Mouse (Mus musculus): ENCODE data around the gene Nek9. TPM values are rescaled to one million over a fixed set of nuclear protein-coding genes. Genes with fewer than 3 reads are reported as not detected.

Nek9 gene
- polyA plus RNA-seq, 1 experiment = 31.6 TPM

DNA sequence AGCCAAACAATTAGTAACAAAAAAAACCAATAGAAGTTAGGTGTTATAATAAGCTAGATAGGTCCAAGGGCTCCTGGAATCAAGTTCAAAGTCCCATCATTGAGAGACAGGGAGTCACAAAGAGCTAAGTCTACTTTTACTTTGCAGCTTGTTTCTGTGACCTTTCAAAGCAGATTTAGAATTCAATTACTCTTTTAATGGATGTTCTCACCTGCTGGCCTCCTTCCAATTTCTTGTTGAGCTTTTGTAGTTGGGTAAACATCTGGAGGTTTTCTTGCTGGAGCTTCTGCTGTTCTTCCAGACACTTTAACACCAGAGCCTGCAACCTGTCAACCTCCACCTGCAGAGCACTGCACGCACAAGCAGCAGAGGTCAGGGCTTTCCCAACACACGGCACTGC, 35.9 kb downstream of the Nek9 start:
- DNase-seq (ENCODE audit: low read depth) = no peak
- TF ChIP-seq CTCF (IDR thresholded peaks at IDR 0.05; ENCODE audit: borderline replicate concordance, extremely low read depth, insufficient read depth, insufficient read length) = no peak
- no peak for TF ChIP-seq POLR2A (IDR thresholded peaks at IDR 0.05; ENCODE audit: borderline replicate concordance, extremely low read depth, insufficient read depth, insufficient read length, poor library complexity, severe bottlenecking)

DNA sequence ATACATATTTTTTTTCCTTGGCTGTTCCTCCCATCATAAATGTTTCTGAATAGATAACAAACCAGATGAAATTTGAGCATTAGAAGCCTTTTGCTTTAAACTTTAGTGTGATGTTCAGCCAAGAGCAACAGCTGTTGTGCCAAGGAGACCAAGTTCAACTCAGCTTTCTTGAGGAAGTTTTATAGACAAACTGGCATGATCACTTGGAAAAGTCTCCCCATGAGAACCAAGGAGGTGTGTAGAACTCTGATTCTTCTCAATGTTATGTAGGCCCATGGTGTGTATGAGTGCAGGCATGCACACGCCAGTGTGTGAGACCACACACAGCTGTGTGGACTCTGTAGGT, 40.4 kb downstream of the Nek9 start:
- no peak for DNase-seq (ENCODE audit: low read depth)
- TF ChIP-seq CTCF (IDR thresholded peaks at IDR 0.05; ENCODE audit: borderline replicate concordance, extremely low read depth, insufficient read depth, insufficient read length) = no peak
- TF ChIP-seq POLR2A (IDR thresholded peaks at IDR 0.05; ENCODE audit: borderline replicate concordance, extremely low read depth, insufficient read depth, insufficient read length, poor library complexity, severe bottlenecking) = no peak

DNA sequence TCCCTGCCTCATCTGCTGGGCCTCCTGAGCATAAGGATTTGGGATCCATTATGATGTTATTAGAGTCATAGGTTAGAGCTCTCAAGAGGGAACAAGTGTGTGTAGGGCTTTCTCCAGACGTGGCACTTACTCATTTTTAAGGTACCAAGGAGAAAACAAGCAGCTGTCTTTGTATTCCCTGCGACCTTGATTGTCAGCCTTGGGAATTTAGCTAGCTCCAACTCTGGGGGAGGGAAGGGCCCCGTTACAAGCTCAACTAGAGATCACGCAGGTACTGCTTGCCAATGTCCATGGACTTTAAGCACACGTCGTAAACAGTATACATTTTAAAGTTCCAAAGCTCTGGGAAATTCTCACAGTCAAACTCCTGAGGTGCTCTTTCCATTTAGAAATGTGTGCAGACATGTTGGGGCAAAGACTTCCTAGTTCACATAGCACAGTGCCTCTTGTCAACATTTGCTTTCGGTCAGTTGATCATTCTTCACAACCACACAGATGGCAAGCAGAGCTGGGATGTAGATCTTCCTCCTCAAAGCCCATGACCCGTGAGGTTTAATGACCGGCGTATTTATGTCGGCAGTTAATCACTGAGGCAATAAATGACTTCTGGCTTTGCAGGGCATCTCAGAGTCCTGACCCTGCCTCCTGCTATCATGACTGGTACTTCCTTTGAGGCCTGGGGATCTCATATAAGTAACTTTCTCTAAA, 40.9 kb downstream of the Nek9 start:
- no peak for DNase-seq (ENCODE audit: low read depth)
- TF ChIP-seq CTCF (IDR thresholded peaks at IDR 0.05; ENCODE audit: borderline replicate concordance, extremely low read depth, insufficient read depth, insufficient read length) (no peak), POLR2A (IDR thresholded peaks at IDR 0.05; ENCODE audit: borderline replicate concordance, extremely low read depth, insufficient read depth, insufficient read length, poor library complexity, severe bottlenecking) (no peak)

- TF ChIP-seq CTCF (IDR thresholded peaks at IDR 0.05; ENCODE audit: borderline replicate concordance, extremely low read depth, insufficient read depth, insufficient read length) = no peak
- TF ChIP-seq POLR2A (IDR thresholded peaks at IDR 0.05; ENCODE audit: borderline replicate concordance, extremely low read depth, insufficient read depth, insufficient read length, poor library complexity, severe bottlenecking) = no peak
- no peak for DNase-seq (ENCODE audit: low read depth)
Observed at GRCm38 (mm10) chr12:85297345-85297997, 41.7 kb downstream of the Nek9 start.

GRCm38 (mm10) chr12:85296915-85297314, 42.2 kb downstream of the Nek9 start:
- no peak for TF ChIP-seq POLR2A (IDR thresholded peaks at IDR 0.05; ENCODE audit: borderline replicate concordance, extremely low read depth, insufficient read depth, insufficient read length, poor library complexity, severe bottlenecking)
- no peak for TF ChIP-seq CTCF (IDR thresholded peaks at IDR 0.05; ENCODE audit: borderline replicate concordance, extremely low read depth, insufficient read depth, insufficient read length)
- no peak for DNase-seq (ENCODE audit: low read depth)

DNA sequence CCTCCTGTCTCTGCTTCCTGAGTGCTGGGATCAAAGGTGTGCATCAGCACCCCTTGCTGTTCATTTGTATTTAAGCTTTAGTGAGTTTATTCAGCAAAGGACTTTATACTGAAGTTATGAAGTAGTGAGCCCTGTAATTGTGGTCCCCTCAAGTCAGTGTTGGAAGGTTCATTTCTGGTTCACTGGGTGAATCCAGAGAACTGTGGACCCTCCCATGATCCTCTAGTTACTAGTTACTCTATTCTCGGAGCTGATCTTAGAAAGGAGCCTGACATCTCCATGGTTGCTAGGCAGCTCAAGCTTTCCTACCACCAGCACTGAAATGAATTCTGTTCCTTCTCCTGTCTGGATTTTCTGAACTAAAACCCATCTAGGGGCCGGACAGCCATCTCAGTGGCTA, 43.7 kb downstream of the Nek9 start:
- TF ChIP-seq POLR2A (IDR thresholded peaks at IDR 0.05; ENCODE audit: borderline replicate concordance, extremely low read depth, insufficient read depth, insufficient read length, poor library complexity, severe bottlenecking) = no peak
- DNase-seq (ENCODE audit: low read depth) = no peak

GRCm38 (mm10) chr12:85292906-85293305, 46.3 kb downstream of the Nek9 start:
- no peak for TF ChIP-seq CTCF (IDR thresholded peaks at IDR 0.05; ENCODE audit: borderline replicate concordance, extremely low read depth, insufficient read depth, insufficient read length)
- TF ChIP-seq POLR2A (IDR thresholded peaks at IDR 0.05; ENCODE audit: borderline replicate concordance, extremely low read depth, insufficient read depth, insufficient read length, poor library complexity, severe bottlenecking) = no peak
- DNase-seq (ENCODE audit: low read depth) = no peak

DNA sequence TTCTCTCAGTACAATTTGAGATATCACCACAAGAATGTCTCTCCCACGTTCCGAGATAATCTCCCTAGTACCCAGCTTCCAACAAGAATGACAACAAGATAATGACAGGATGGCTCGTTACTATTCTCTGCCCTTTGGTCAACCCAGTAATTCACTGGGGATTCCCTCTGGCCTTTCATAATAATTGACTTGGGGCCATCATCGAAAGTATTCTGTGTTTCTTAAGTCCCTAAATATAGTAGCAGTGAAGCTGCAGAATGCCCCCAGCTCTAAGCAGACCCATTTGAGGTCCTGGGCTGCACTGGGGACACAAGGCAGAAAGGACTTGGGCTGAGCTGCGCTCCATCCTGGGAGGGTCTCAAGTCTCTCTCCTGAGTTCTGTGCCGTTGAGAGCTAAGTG, 46.9 kb downstream of the Nek9 start:
- no peak for DNase-seq (ENCODE audit: low read depth)
- no peak for TF ChIP-seq POLR2A (IDR thresholded peaks at IDR 0.05; ENCODE audit: borderline replicate concordance, extremely low read depth, insufficient read depth, insufficient read length, poor library complexity, severe bottlenecking)
- no peak for TF ChIP-seq CTCF (IDR thresholded peaks at IDR 0.05; ENCODE audit: borderline replicate concordance, extremely low read depth, insufficient read depth, insufficient read length)

DNA sequence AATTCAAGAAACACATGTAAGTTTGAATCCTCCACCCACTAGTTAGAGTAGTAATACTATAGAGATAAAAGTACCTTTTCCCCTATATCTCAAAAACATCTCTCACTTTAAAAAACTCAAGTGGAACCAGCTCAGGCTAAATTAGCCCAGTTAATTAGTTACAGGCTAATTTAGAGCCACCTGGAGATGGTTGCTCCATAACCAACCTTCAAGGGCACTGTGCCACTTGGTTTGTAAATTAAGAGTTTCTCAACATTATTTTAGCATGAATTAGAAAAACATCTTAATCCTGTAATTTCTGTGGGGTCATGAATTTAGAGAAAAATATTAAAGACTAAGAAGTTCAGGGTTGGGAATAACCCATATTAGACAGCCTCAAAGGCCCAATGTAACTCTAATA, 47.6 kb downstream of the Nek9 start:
- no peak for DNase-seq (ENCODE audit: low read depth)
- TF ChIP-seq CTCF (IDR thresholded peaks at IDR 0.05; ENCODE audit: borderline replicate concordance, extremely low read depth, insufficient read depth, insufficient read length) (no peak), POLR2A (IDR thresholded peaks at IDR 0.05; ENCODE audit: borderline replicate concordance, extremely low read depth, insufficient read depth, insufficient read length, poor library complexity, severe bottlenecking) (no peak)

DNA sequence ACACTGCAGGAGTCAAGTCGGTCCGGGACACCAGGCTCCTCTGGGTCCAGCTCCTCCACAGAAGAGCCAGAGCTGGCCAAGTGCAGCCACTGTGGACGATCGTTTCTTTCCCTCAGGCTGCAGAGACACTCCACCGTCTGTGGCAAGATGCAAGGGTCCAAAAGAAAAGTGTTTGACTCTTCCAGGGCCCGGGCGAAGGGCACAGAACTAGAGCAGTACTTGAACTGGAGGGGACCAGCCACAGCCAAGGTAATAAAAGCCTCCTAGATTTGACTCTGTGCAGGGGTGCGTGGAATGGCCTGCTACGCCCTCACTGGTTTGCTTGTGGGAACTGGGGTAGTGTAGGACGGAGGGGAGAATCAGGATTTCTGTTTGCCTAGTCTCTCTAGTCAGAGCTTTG, 48.5 kb downstream of the Nek9 start:
- no peak for TF ChIP-seq CTCF (IDR thresholded peaks at IDR 0.05; ENCODE audit: borderline replicate concordance, extremely low read depth, insufficient read depth, insufficient read length)
- no peak for TF ChIP-seq POLR2A (IDR thresholded peaks at IDR 0.05; ENCODE audit: borderline replicate concordance, extremely low read depth, insufficient read depth, insufficient read length, poor library complexity, severe bottlenecking)
- no peak for DNase-seq (ENCODE audit: low read depth)

- DNase-seq (ENCODE audit: low read depth) = no peak
- TF ChIP-seq CTCF (IDR thresholded peaks at IDR 0.05; ENCODE audit: borderline replicate concordance, extremely low read depth, insufficient read depth, insufficient read length) (no peak), POLR2A (IDR thresholded peaks at IDR 0.05; ENCODE audit: borderline replicate concordance, extremely low read depth, insufficient read depth, insufficient read length, poor library complexity, severe bottlenecking) (no peak)
Observed at GRCm38 (mm10) chr12:85289157-85290000, 49.8 kb downstream of the Nek9 start.

Measured in brain, embryonic 14.5 days (tissue).